Mouse (Mus musculus) liver, embryonic 11.5 days (tissue): ENCODE results near the gene Nol3. TPM values are rescaled to one million over a fixed set of nuclear protein-coding genes. Genes with fewer than 3 reads are reported as not detected.
"Not testable (repeated sequence)": the region's sequence is repeated elsewhere in the genome, so short reads cannot be mapped to it uniquely, and the experiment has no call there.

Experiments
- ATAC-seq: fragments of 200-750 bp; cut with Nextera tagmentation; replicated peaks from 2 replicates; pipeline ENCODE4 v1.8.0; 2017; ENCODE audit warnings: moderate number of reproducible peaks, mild to moderate bottlenecking, moderate TSS enrichment, moderate library complexity; ENCODE audit not compliant: low FRiP score
- DNase-seq: peaks from one replicate; pipeline ENCODE4 v3.0.0-alpha.2; 2017; ENCODE audit warnings: low spot score
- H3K27ac ChIP-seq: fragments of 300-500 bp; sonication (generic); 2 replicates; pipeline ENCODE4 v1.5.1; 2014; ENCODE audit warnings: mild to moderate bottlenecking, low read depth, low read length, control low read depth
- H3K27me3 ChIP-seq: fragments of 300-500 bp; sonication (generic); replicated peaks from 2 replicates; pipeline ENCODE4 v1.6.1; 2014; ENCODE audit warnings: low read length, mixed read lengths; ENCODE audit not compliant: control insufficient read depth, insufficient read depth
- H3K36me3 ChIP-seq: fragments of 300-500 bp; sonication (generic); 2 replicates; pipeline ENCODE4 v1.6.1; 2014; ENCODE audit warnings: mild to moderate bottlenecking, low read length, moderate library complexity, mixed read lengths; ENCODE audit not compliant: control insufficient read depth, insufficient read depth
- H3K4me1 ChIP-seq: fragments of 300-500 bp; sonication (generic); replicated peaks from 2 replicates; pipeline ENCODE4 v1.6.1; 2014; ENCODE audit warnings: low read length, mixed read lengths; ENCODE audit not compliant: control insufficient read depth, insufficient read depth
- H3K4me2 ChIP-seq: fragments of 300-500 bp; sonication (generic); 2 replicates; pipeline ENCODE4 v1.6.1; 2014; ENCODE audit warnings: mild to moderate bottlenecking, control low read depth, moderate library complexity
- H3K4me3 ChIP-seq: fragments of 300-500 bp; sonication (generic); 2 replicates; pipeline ENCODE4 v1.5.1; 2014; ENCODE audit warnings: low read depth, low read length, control low read depth
- H3K9ac ChIP-seq: fragments of 300-500 bp; sonication (generic); 2 replicates; pipeline ENCODE4 v1.6.1; 2014; ENCODE audit warnings: low read depth, low read length, control low read depth
- H3K9me3 ChIP-seq: fragments of 300-500 bp; sonication (generic); 2 replicates; pipeline ENCODE4 v1.6.1; 2016; ENCODE audit warnings: low read length, inconsistent platforms, mixed read lengths; ENCODE audit not compliant: control insufficient read depth
- WGBS: fragments of 180-500 bp; shearing (Covaris S2); extraction: QIAGEN DNeasy Blood & Tissue Kit; methylation state at CpG from one replicate; pipeline ENCODE4 v1.1.7; 2014; 5-methylcytosine and 5-hydroxymethylcytosine counted together
- polyA plus RNA-seq: library from polyadenylated mRNA; unstranded; fragments of >200 nt; fragmentation: Nextera tagmentation; extraction: Ambion mirVana; gene quantifications from 2 replicates; pipeline ENCODE4 v1.2.1, GENCODE M21; 2014

Nol3 gene
- polyA plus RNA-seq, 1 experiment from 2014 or later, result 0.14 TPM

DNA sequence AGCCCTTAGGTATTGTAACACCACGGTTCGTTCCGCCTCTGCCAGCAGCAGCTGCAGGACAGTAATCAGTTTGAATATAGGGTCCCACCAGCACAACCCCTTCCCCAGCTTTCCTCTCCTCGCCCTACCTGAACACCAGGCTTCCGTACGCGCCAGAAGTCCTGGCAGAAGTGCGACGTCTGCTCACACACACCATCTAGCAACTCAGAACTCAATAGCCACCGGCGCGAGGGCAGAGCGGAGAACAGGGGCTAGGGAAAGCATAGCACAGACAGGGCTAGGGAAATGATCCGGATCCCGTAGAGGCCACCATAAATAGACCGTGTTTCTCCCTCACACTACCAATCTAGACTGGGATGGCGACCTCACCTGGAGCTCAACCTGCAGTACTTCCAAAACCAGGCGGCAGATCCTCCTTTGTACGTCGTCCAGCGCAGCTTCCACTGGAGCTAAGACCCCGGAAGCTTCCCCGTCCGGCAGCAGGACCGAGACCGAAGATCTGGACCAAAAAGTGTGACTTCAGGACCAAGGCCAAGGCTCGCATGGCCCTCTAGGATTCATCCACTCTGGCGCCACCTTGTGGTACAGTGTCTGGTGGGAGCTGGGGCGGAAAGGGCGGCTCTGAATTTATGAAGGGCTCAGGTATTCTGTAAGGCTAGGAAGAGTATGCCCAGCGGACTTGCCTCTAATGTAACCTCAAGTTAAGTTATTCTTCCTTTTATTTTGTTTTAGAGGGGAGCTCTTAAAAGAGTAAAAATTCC is 14.8 kb downstream of the Nol3 start:
- 0 out of 2 replicates have a peak, but pooled peaks have one; percentile 13 for ATAC-seq
- Histone ChIP-seq H3K9me3 (no peaks in the 10 kb centered on the region), H3K9ac (no peak overlapping the region), H3K4me1 (peaks cover 20% of the 10 kb centered on the region), H3K27ac (no peak overlapping the region), H3K4me2 (peak overlapping the region; percentile 91), H3K4me3 (peak overlapping the region; percentile 52), H3K36me3 (peaks cover 2% of the 10 kb centered on the region; the same call in 1 of the 2 replicates), H3K27me3 (peaks cover 14% of the 10 kb centered on the region)
- peak; percentile 85 for DNase-seq
- WGBS, result 16% methylated on average over 31 of the region's 31 CpGs

DNA sequence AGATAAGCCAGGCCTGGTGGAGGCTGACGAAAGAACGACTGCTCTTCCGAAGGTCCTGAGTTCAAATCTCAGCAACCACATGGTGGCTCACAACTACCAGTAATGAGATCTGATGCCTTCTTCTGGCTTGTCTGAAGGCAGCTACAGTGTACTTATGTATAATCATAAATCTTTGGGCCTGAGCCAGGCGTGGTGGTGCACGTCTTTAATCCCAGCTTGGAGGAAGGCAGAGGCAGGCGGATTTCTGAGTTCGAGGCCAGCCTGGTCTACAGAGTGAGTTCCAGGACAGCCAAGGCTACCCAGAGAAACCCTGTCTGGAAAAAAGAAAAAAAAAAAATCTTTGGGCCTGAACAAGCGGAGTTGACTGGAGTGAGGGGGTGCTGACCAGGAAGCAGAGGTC is 15.4 kb downstream of the Nol3 start:
- not testable (repeated sequence) for ATAC-seq, H3K27ac ChIP-seq, DNase-seq, H3K4me3 ChIP-seq, H3K4me2 ChIP-seq, H3K9me3 ChIP-seq, H3K9ac ChIP-seq, H3K36me3 ChIP-seq
- 80% methylated on average over 8 of the region's 8 CpGs for WGBS
- Histone ChIP-seq H3K4me1 (peaks cover 24% of the 10 kb centered on the region), H3K27me3 (peaks cover 13% of the 10 kb centered on the region)

DNA sequence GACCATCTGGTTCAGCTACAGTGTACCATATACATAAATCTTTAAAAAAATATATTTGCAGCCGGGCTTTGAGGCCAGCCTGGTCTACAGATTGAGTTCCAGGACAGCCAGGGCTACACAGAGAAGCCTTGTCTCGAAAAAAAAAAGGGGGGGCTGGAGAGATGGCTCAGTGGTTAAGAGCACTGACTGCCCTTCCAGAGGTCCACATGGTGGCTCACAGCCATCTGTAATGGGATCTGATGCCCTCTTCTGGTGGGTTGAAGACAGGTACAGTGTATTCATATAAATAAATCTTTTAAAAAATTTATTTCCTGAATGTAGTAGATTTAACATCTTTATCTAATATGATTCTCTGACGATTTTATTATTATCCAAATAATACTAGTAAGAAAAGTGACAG is 15.9 kb downstream of the Nol3 start:
- not testable (repeated sequence) for H3K9me3 ChIP-seq, H3K4me3 ChIP-seq, H3K27ac ChIP-seq, ATAC-seq, H3K4me2 ChIP-seq, H3K36me3 ChIP-seq, H3K9ac ChIP-seq, DNase-seq
- peaks cover 13% of the 10 kb centered on the region for H3K27me3 ChIP-seq
- peaks cover 28% of the 10 kb centered on the region for H3K4me1 ChIP-seq
- WGBS, result 60% methylated on average over 3 of the region's 3 CpGs

- Histone ChIP-seq H3K4me1 (peaks cover 28% of the 10 kb centered on the region), H3K9me3 (no peaks in the 10 kb centered on the region), H3K4me2 (no peak overlapping the region), H3K9ac (no peak overlapping the region), H3K4me3 (no peak overlapping the region), H3K27me3 (peaks cover 13% of the 10 kb centered on the region), H3K27ac (no peak overlapping the region), H3K36me3 (peaks cover 2% of the 10 kb centered on the region; the same call in 1 of the 2 replicates)
- ATAC-seq, result no peak
- no peak for DNase-seq
- 69% methylated on average over 7 of the region's 7 CpGs for WGBS
These were observed 16.5 kb downstream of the Nol3 start for GRCm38 (mm10) chr8:105292471-105292870.

- Histone ChIP-seq H3K4me3 (no peak overlapping the region), H3K4me1 (peaks cover 28% of the 10 kb centered on the region), H3K9me3 (no peaks in the 10 kb centered on the region), H3K27ac (no peak overlapping the region), H3K4me2 (no peak overlapping the region), H3K9ac (no peak overlapping the region), H3K36me3 (peaks cover 3% of the 10 kb centered on the region; the same call in 1 of the 2 replicates), H3K27me3 (peaks cover 13% of the 10 kb centered on the region)
- WGBS, result 72% methylated on average over 19 of the region's 19 CpGs
- ATAC-seq (no peak), DNase-seq (no peak)
These were observed 17.5 kb downstream of the Nol3 start for GRCm38 (mm10) chr8:105293405-105293804.

GRCm38 (mm10) chr8:105294776-105295175 is 18.8 kb downstream of the Nol3 start:
- H3K27ac ChIP-seq, result no peak overlapping the region
- peaks cover 11% of the 10 kb centered on the region for H3K27me3 ChIP-seq
- peak overlapping the region; percentile 26 for H3K4me3 ChIP-seq
- peaks cover 9% of the 10 kb centered on the region; the same call in 1 of the 2 replicates for H3K36me3 ChIP-seq
- DNase-seq (no peak), ATAC-seq (no peak)
- no peaks in the 10 kb centered on the region for H3K9me3 ChIP-seq
- peaks cover 30% of the 10 kb centered on the region for H3K4me1 ChIP-seq
- WGBS, result 73% methylated on average over 9 of the region's 9 CpGs
- peak overlapping the region; percentile 10; the same call in 1 of the 2 replicates for H3K9ac ChIP-seq
- H3K4me2 ChIP-seq, result peak overlapping the region; percentile 76

DNA sequence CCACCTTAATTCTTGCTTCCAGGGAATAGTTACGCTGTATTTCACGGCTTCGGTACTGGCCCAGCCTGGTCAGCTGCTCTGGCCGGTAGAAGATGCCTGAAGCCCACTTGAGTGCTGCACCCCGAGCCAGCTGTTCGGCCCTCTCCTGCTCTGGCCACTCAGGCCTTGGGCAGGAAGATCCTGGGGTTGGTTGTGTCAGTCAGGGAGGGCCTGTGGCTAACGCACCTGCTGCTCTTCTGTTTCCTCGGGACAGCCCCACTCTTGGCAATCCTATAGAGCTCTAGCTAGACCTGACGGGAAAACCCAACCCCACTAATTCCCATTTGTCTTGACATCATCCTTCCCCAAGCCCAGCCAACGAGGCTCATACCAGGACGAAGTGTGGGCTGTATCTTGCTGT is 19.3 kb downstream of the Nol3 start:
- H3K9me3 ChIP-seq, result no peaks in the 10 kb centered on the region
- DNase-seq (no peak), ATAC-seq (no peak)
- H3K4me1 ChIP-seq, result peaks cover 27% of the 10 kb centered on the region
- H3K36me3 ChIP-seq, result peaks cover 13% of the 10 kb centered on the region; the same call in 1 of the 2 replicates
- H3K27ac ChIP-seq, result no peak overlapping the region
- H3K27me3 ChIP-seq, result peaks cover 6% of the 10 kb centered on the region
- peak overlapping the region; percentile 76 for H3K4me2 ChIP-seq
- H3K4me3 ChIP-seq, result peak overlapping the region; percentile 26
- peak overlapping the region; percentile 10; the same call in 1 of the 2 replicates for H3K9ac ChIP-seq
- WGBS, result 67% methylated on average over 11 of the region's 11 CpGs

DNA sequence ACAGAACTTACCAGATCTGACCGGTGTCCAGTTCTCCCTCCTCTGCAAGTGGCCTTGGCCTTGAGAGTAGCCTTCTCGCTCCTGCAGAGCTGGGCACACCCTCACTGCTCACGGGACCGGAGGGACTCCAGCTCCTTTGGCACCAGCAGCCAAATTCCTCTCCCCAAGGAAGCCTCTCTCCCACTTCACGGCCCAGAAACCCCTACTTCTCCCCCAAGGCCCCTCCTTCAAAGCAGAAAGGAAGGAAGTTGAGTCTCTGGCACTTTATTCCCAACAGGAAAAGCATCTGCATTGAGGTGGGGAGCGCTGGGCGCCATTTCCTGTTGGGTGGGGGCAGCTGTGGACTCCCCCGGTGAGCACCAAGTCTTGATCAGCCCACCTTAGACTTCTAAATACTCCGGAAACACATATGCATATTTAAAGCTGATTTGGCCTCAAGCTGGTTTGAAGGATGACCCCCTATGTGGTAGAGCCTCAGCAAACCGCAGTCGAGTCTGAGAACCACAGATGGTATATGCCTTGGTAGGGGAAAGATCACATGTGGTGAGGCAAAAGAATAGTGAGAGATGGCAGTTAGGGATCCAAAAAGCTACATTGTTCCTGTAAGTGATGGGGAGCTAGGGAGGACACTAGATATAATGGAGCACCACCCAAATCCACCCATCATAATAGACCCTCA is 20.1 kb downstream of the Nol3 start, which contains the start of gene Exoc3l:
Gene Exoc3l, minus strand, starts transcription at position 207 of the 679 bp plus-strand sequence.
- Histone ChIP-seq H3K27me3 (no peaks in the 10 kb centered on the region), H3K36me3 (peaks cover 18% of the 10 kb centered on the region), H3K9ac (peak within 1 kb of the TSS; percentile 97), H3K4me3 (peak within 1 kb of the TSS; percentile 99), H3K9me3 (no peaks in the 10 kb centered on the region), H3K27ac (0 out of 2 replicates have a peak within 1 kb of the TSS, but pooled peaks have one; percentile 52), H3K4me1 (peaks cover 28% of the 10 kb centered on the region), H3K4me2 (peak within 1 kb of the TSS; percentile 76)
- DNase-seq (no peak), ATAC-seq (no peak)
- 37% methylated on average over 11 of the region's 11 CpGs for WGBS
